Mouse (Mus musculus) G1E (cell line): Measurements from ENCODE around the gene Phlda3. TPM values are rescaled to one million over a fixed set of nuclear protein-coding genes. Genes with fewer than 3 reads are reported as not detected.

Source experiments
- ATAC-seq: 2 replicates; pipeline ENCODE4 v1.8.0; 2016; ENCODE audit warnings: mild to moderate bottlenecking; ENCODE audit not compliant: insufficient number of reproducible peaks, poor library complexity, low FRiP score, severe bottlenecking; ENCODE audit errors: extremely low read depth
- DNase-seq: peaks from one replicate; pipeline ENCODE4 v3.0.0; 2012; ENCODE audit warnings: low spot score
- H3K27me3 ChIP-seq: 2 replicates; pipeline ENCODE4 v1.6.1; 2012; ENCODE audit warnings: mild to moderate bottlenecking, low read length, inconsistent platforms; ENCODE audit not compliant: insufficient read depth
- H3K36me3 ChIP-seq: replicated peaks from 2 replicates; pipeline ENCODE3; 2012; ENCODE audit warnings: mild to moderate bottlenecking, inconsistent platforms
- H3K4me1 ChIP-seq: 2 replicates; pipeline ENCODE4 v1.6.1; 2012; ENCODE audit warnings: low read depth, low read length, inconsistent platforms, mixed read lengths; ENCODE audit not compliant: insufficient read depth
- H3K4me3 ChIP-seq: 2 replicates; pipeline ENCODE4 v1.5.1; 2012; ENCODE audit warnings: low read depth, mild to moderate bottlenecking, inconsistent platforms, low read length, moderate library complexity, mixed read lengths
- H3K9me3 ChIP-seq: replicated peaks from 2 replicates; pipeline ENCODE4 v1.6.1; 2012; ENCODE audit warnings: inconsistent platforms
- CTCF ChIP-seq: IDR thresholded peaks from 2 replicates; pipeline ENCODE4 v1.5.1; 2012; ENCODE audit warnings: low read depth, low read length, inconsistent platforms, mixed read lengths
- GATA1 ChIP-seq: IDR thresholded peaks from 2 replicates; pipeline ENCODE4 v1.6.1; 2012; ENCODE audit warnings: borderline replicate concordance, low read length, inconsistent platforms, mixed read lengths
- GATA2 ChIP-seq: IDR thresholded peaks from 2 replicates; pipeline ENCODE4 v1.6.1; 2012; ENCODE audit warnings: low read depth, low read length, inconsistent platforms, borderline replicate concordance
- POLR2AphosphoS5 ChIP-seq: IDR thresholded peaks from 2 replicates; pipeline ENCODE4 v1.6.1; 2012; ENCODE audit warnings: low read depth, low read length, inconsistent platforms; ENCODE audit not compliant: insufficient replicate concordance
- TAL1 ChIP-seq: conservative IDR thresholded peaks from 2 replicates; pipeline ENCODE4 v1.6.1; 2012; ENCODE audit warnings: low read depth, low read length, inconsistent platforms, mixed read lengths
- polyA plus RNA-seq: library from polyadenylated mRNA; stranded (reverse); fragments of >175 nt; gene quantifications from 2 replicates; pipeline ENCODE4 v1.2.3, GENCODE M21; 2012
- total RNA-seq, 2 experiments: library from RNA; stranded (forward) in 1 of 2; stranded (reverse) in 1 of 2; fragments of 200-1000 nt in 1 of 2; fragments of >200 nt in 1 of 2; fragmentation: Nextera tagmentation in 1 of 2; gene quantifications; 2 replicates each; pipeline ENCODE4 v1.2.3; 2014 to 2017

Gene Phlda3
- total and polyA plus RNA-seq, 3 experiments = 0.98 to 5.2 TPM; not detected in 1

GRCm38 (mm10) chr1:135757287-135757686 lies 8.6 kb upstream of the Phlda3 start:
- DNase-seq = no peak
- Histone ChIP-seq H3K36me3 (no peaks in the 10 kb centered on the region), H3K9me3 (no peaks in the 10 kb centered on the region), H3K4me1 (peaks cover 10% of the 10 kb centered on the region), H3K4me3 (no peak overlapping the region), H3K27me3 (peaks cover 17% of the 10 kb centered on the region)
- ATAC-seq = no peak
- TF ChIP-seq GATA2 (no peak), POLR2AphosphoS5 (no peak), TAL1 (no peak), CTCF (no peak), GATA1 (no peak)

- peaks cover 11% of the 10 kb centered on the region for H3K4me1 ChIP-seq
- peaks cover 18% of the 10 kb centered on the region for H3K27me3 ChIP-seq
- H3K36me3 ChIP-seq = no peaks in the 10 kb centered on the region
- H3K4me3 ChIP-seq = no peak overlapping the region
- H3K9me3 ChIP-seq = no peaks in the 10 kb centered on the region
- ATAC-seq (no peak), DNase-seq (no peak)
- TF ChIP-seq GATA2 = no peak
- no peak for TF ChIP-seq CTCF
- TF ChIP-seq GATA1 = no peak
- no peak for TF ChIP-seq TAL1
- TF ChIP-seq POLR2AphosphoS5 = no peak
Observed at GRCm38 (mm10) chr1:135759685-135760084, 6.2 kb upstream of the Phlda3 start.

GRCm38 (mm10) chr1:135760216-135760615 lies 5.7 kb upstream of the Phlda3 start:
- Histone ChIP-seq H3K4me1 (peaks cover 12% of the 10 kb centered on the region), H3K27me3 (peaks cover 19% of the 10 kb centered on the region), H3K9me3 (no peaks in the 10 kb centered on the region), H3K4me3 (no peak overlapping the region), H3K36me3 (no peaks in the 10 kb centered on the region)
- DNase-seq (no peak), ATAC-seq (no peak)
- TF ChIP-seq TAL1 (no peak), CTCF (no peak), GATA1 (no peak), POLR2AphosphoS5 (no peak), GATA2 (no peak)

- no peak overlapping the region for H3K4me3 ChIP-seq
- DNase-seq (no peak), ATAC-seq (peak; percentile 46)
- H3K9me3 ChIP-seq = no peaks in the 10 kb centered on the region; the same call in 1 of the 2 replicates
- TF ChIP-seq GATA2 (no peak), GATA1 (no peak), POLR2AphosphoS5 (no peak), TAL1 (peak; percentile 39), CTCF (no peak)
- H3K27me3 ChIP-seq = peaks cover 28% of the 10 kb centered on the region
- H3K36me3 ChIP-seq = no peaks in the 10 kb centered on the region
- peaks cover 28% of the 10 kb centered on the region for H3K4me1 ChIP-seq
Observed at GRCm38 (mm10) chr1:135761728-135762127, 4.2 kb upstream of the Phlda3 start.

- Histone ChIP-seq H3K9me3 (no peaks in the 10 kb centered on the region; the same call in 1 of the 2 replicates), H3K4me3 (no peak overlapping the region), H3K36me3 (peaks cover 2% of the 10 kb centered on the region), H3K4me1 (peaks cover 31% of the 10 kb centered on the region), H3K27me3 (peaks cover 27% of the 10 kb centered on the region)
- TF ChIP-seq GATA2 (no peak), TAL1 (no peak)
- no peak for ATAC-seq
- no peak for DNase-seq
Observed at GRCm38 (mm10) chr1:135763503-135764205, 2.3 kb upstream of the Phlda3 start.

GRCm38 (mm10) chr1:135764206-135764528 lies 1.8 kb upstream of the Phlda3 start:
- no peak overlapping the region for H3K4me3 ChIP-seq
- ATAC-seq (no peak), DNase-seq (no peak)
- H3K27me3 ChIP-seq = peaks cover 25% of the 10 kb centered on the region
- TF ChIP-seq TAL1 (no peak), CTCF (no peak), GATA2 (no peak), GATA1 (no peak), POLR2AphosphoS5 (no peak)
- H3K4me1 ChIP-seq = peaks cover 32% of the 10 kb centered on the region
- H3K9me3 ChIP-seq = no peaks in the 10 kb centered on the region; the same call in 1 of the 2 replicates
- peaks cover 3% of the 10 kb centered on the region for H3K36me3 ChIP-seq

GRCm38 (mm10) chr1:135766592-135767306 lies 830 bp downstream of the Phlda3 start:
- peak overlapping the region; percentile 72 for H3K4me3 ChIP-seq
- no peaks in the 10 kb centered on the region; the same call in 1 of the 2 replicates for H3K9me3 ChIP-seq
- DNase-seq (no peak), ATAC-seq (no peak)
- no peak for TF ChIP-seq CTCF
- TF ChIP-seq GATA1 = no peak
- TF ChIP-seq GATA2 = no peak
- no peak for TF ChIP-seq TAL1
- no peak for TF ChIP-seq POLR2AphosphoS5
- peaks cover 3% of the 10 kb centered on the region for H3K36me3 ChIP-seq
- H3K4me1 ChIP-seq = peaks cover 32% of the 10 kb centered on the region
- peaks cover 25% of the 10 kb centered on the region for H3K27me3 ChIP-seq
